10 mouse cellular contexts compared by ENCODE assay signal in genomic region chr17:31777751-31778150, GRCm38 (mm10).
DNase-seq lines count a peak whose midpoint lies in the region; ATAC-seq and TF ChIP-seq lines count a peak whose summit lies in the region.
"Had no signal": no experiment of that assay in that cellular context is flagged by ENCODE, and none has a peak within 500 bp of the region (broad histone marks: within the 10 kb centered on the region; RNA-seq: fewer than 3 reads in every experiment).

No protein-coding gene starts in this region.

- intact Hi-C loops in gastrocnemius, adult 2 months (cut with DNase I) = no loop called here

- H3K9me3 ChIP-seq in kidney, embryonic 15.5 days (replicated peaks) = no peaks in the 10 kb centered on the region
- H3K9me3 ChIP-seq in embryonic facial prominence, embryonic 12.5 days = no peaks in the 10 kb centered on the region
- no peaks in the 10 kb centered on the region for H3K9me3 ChIP-seq in limb, embryonic 15.5 days
- H3K9me3 ChIP-seq: liver, embryonic 12.5 days had no signal

- DNase-seq in gastrocnemius, adult 2 months = no peak
- no peak for DNase-seq in gastrocnemius, adult 18-20 months (ENCODE audit: low spot score)
- DNase-seq in kidney, postnatal 4 days = no peak
- no peak for DNase-seq in cerebellum, adult 2 months
- no peak for DNase-seq in adrenal gland, adult 2 months
- DNase-seq: cerebellum, adult 18-20 months had no signal

- no peaks in the 10 kb centered on the region for H3K27me3 ChIP-seq in kidney, embryonic 15.5 days
- no peaks in the 10 kb centered on the region for H3K27me3 ChIP-seq in embryonic facial prominence, embryonic 12.5 days
- no peaks in the 10 kb centered on the region for H3K27me3 ChIP-seq in limb, embryonic 15.5 days
- H3K27me3 ChIP-seq in cerebellum, adult 2 months (ENCODE audit: control insufficient read depth, insufficient read depth, low read length) = no peaks in the 10 kb centered on the region; the same call in 1 of the 2 replicates
- H3K27me3 ChIP-seq: liver, embryonic 12.5 days had no signal

- H3K4me2 ChIP-seq in kidney, embryonic 15.5 days = no peak overlapping the region
- H3K4me2 ChIP-seq in embryonic facial prominence, embryonic 12.5 days (replicated peaks) = no peak overlapping the region
- H3K4me2 ChIP-seq in limb, embryonic 15.5 days = no peak overlapping the region
- H3K4me2 ChIP-seq: liver, embryonic 12.5 days had no signal

- peak overlapping the region; percentile 35; the same call in 1 of the 2 replicates for H3K27ac ChIP-seq in gastrocnemius, adult 2 months
- peak overlapping the region; percentile 84 for H3K27ac ChIP-seq in kidney, embryonic 15.5 days
- H3K27ac ChIP-seq in embryonic facial prominence, embryonic 12.5 days = peak overlapping the region; percentile 65
- peak overlapping the region; percentile 86 for H3K27ac ChIP-seq in limb, embryonic 15.5 days
- H3K27ac ChIP-seq in cerebellum, adult 2 months (ENCODE audit: insufficient read depth, low read length) = no peak overlapping the region
- H3K27ac ChIP-seq: liver, embryonic 12.5 days had no signal

- no peak for TF ChIP-seq POLR2A in cerebellum, adult 2 months (IDR thresholded peaks at IDR 0.05; ENCODE audit: borderline replicate concordance, insufficient read depth, low read length)

- ATAC-seq in kidney, embryonic 15.5 days (replicated peaks; ENCODE audit: low FRiP score) = no peak
- ATAC-seq in embryonic facial prominence, embryonic 12.5 days (ENCODE audit: insufficient number of reproducible peaks, insufficient read depth, low FRiP score, low TSS enrichment) = no peak
- ATAC-seq in limb, embryonic 15.5 days (ENCODE audit: insufficient number of reproducible peaks, low FRiP score, low TSS enrichment, low read depth) = no peak
- ATAC-seq: liver, embryonic 12.5 days had no signal

- peaks cover 42% of the 10 kb centered on the region for H3K4me1 ChIP-seq in kidney, embryonic 15.5 days
- H3K4me1 ChIP-seq in embryonic facial prominence, embryonic 12.5 days = peaks cover 15% of the 10 kb centered on the region
- peaks cover 33% of the 10 kb centered on the region for H3K4me1 ChIP-seq in limb, embryonic 15.5 days
- no peaks in the 10 kb centered on the region for H3K4me1 ChIP-seq in cerebellum, adult 2 months (ENCODE audit: control insufficient read depth, insufficient read depth, low read length)

- no peaks in the 10 kb centered on the region for H3K36me3 ChIP-seq in kidney, embryonic 15.5 days
- H3K36me3 ChIP-seq in embryonic facial prominence, embryonic 12.5 days = no peaks in the 10 kb centered on the region
- H3K36me3 ChIP-seq in limb, embryonic 15.5 days = no peaks in the 10 kb centered on the region
- H3K36me3 ChIP-seq: liver, embryonic 12.5 days had no signal

- no peak overlapping the region for H3K9ac ChIP-seq in kidney, embryonic 15.5 days
- H3K9ac ChIP-seq in embryonic facial prominence, embryonic 12.5 days = no peak overlapping the region
- H3K9ac ChIP-seq in limb, embryonic 15.5 days = no peak overlapping the region
- H3K9ac ChIP-seq: liver, embryonic 12.5 days had no signal

- no peak for TF ChIP-seq CTCF in gastrocnemius, adult 2 months (IDR thresholded peaks at IDR 0.05)
- no peak for TF ChIP-seq CTCF in cerebellum, adult 2 months (IDR thresholded peaks at IDR 0.05; ENCODE audit: borderline replicate concordance, insufficient read depth, low read depth, low read length)

- no peak overlapping the region for H3K4me3 ChIP-seq in gastrocnemius, adult 2 months
- no peak overlapping the region for H3K4me3 ChIP-seq in kidney, embryonic 15.5 days (replicated peaks)
- H3K4me3 ChIP-seq in embryonic facial prominence, embryonic 12.5 days = no peak overlapping the region
- no peak overlapping the region for H3K4me3 ChIP-seq in limb, embryonic 15.5 days
- no peak overlapping the region for H3K4me3 ChIP-seq in cerebellum, adult 2 months (replicated peaks; ENCODE audit: insufficient read depth, low read depth, low read length)
- H3K4me3 ChIP-seq: liver, embryonic 12.5 days had no signal

- 62% methylated on average over 5 of the region's 5 CpGs for WGBS in kidney, embryonic 15.5 days
- WGBS in embryonic facial prominence, embryonic 12.5 days = 68% methylated on average over 5 of the region's 5 CpGs
- 54% methylated on average over 5 of the region's 5 CpGs for WGBS in limb, embryonic 15.5 days
- 55% methylated on average over 5 of the region's 5 CpGs for WGBS in cerebellum, adult 2 months
